In the genomic region with DNA sequence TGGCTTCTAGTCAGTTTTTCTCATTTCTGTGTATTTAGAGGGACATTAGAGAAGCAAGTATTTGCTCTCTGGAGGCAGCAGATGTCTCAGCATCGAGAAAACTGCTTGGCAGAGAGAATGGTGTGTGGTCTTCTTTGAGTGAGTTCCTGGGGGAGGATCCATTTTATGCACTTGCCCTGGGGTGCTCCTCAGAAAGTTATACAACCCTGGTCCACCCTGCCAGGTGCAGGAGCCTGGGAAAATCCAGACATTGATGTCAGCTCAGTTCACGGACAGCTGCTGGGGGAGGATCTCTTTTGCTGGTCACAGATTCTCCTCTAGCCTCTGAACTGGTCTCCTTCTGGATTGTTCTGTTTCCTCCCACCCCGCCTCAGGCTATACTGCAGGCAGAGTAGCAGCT, we compare ENCODE assay signal across 8 mouse cellular contexts.
"Had no signal": no experiment of that assay in that cellular context is flagged by ENCODE, and none has a peak within 500 bp of the region (broad histone marks: within the 10 kb centered on the region; RNA-seq: fewer than 3 reads in every experiment).

No protein-coding gene starts in this region.

- H3K27ac ChIP-seq: limb, embryonic 12.5 days; liver, embryonic 14.5 days; midbrain, embryonic 13.5 days; stomach, embryonic 15.5 days had no signal

- H3K9ac ChIP-seq: limb, embryonic 12.5 days; liver, embryonic 14.5 days; midbrain, embryonic 13.5 days; stomach, embryonic 15.5 days had no signal

- H3K27me3 ChIP-seq: limb, embryonic 12.5 days; midbrain, embryonic 13.5 days; stomach, embryonic 15.5 days had no signal

- ATAC-seq: midbrain, embryonic 13.5 days had no signal

- H3K9me3 ChIP-seq: midbrain, embryonic 13.5 days; stomach, embryonic 15.5 days had no signal

- H3K4me1 ChIP-seq: midbrain, embryonic 13.5 days; stomach, embryonic 15.5 days had no signal

- H3K4me3 ChIP-seq: limb, embryonic 12.5 days; midbrain, embryonic 13.5 days; stomach, embryonic 15.5 days had no signal

- H3K4me2 ChIP-seq: limb, embryonic 12.5 days; midbrain, embryonic 13.5 days; stomach, embryonic 15.5 days had no signal

- DNase-seq: kidney, adult 18-20 months; kidney, postnatal 14 days; layer of hippocampus, postnatal 36 days; thymus, postnatal 4 days had no signal

- H3K36me3 ChIP-seq: limb, embryonic 12.5 days; midbrain, embryonic 13.5 days; stomach, embryonic 15.5 days had no signal
